Mouse (Mus musculus) liver, adult 2 months (tissue): ENCODE results near the gene 4930524B15Rik. TPM values are rescaled to one million over a fixed set of nuclear protein-coding genes. Genes with fewer than 3 reads are reported as not detected.
"Not testable (repeated sequence)": the region's sequence is repeated elsewhere in the genome, so short reads cannot be mapped to it uniquely, and the experiment has no call there.

Source experiments
- DNase-seq: peaks from one replicate; pipeline ENCODE4 v3.0.0-alpha.2; 2011; ENCODE audit warnings: low read depth, low spot score; ENCODE audit errors: extremely low read depth
- H3K27ac ChIP-seq: fragments of 200-500 bp; replicated peaks from 2 replicates; pipeline ENCODE4 v1.5.1; 2012; ENCODE audit warnings: low read depth, mild to moderate bottlenecking, control low read depth, inconsistent platforms, low read length; ENCODE audit not compliant: insufficient read depth
- H3K27me3 ChIP-seq: fragments of 200-500 bp; 2 replicates; pipeline ENCODE4 v1.6.1; 2012; ENCODE audit warnings: mild to moderate bottlenecking, moderate library complexity, low read length, inconsistent platforms; ENCODE audit not compliant: control insufficient read depth, insufficient read depth
- H3K36me3 ChIP-seq: fragments of 200-500 bp; 2 replicates; pipeline ENCODE4 v1.6.1; 2012; ENCODE audit warnings: low read length, inconsistent platforms; ENCODE audit not compliant: control insufficient read depth, insufficient read depth
- H3K4me1 ChIP-seq: fragments of 200-500 bp; 2 replicates; pipeline ENCODE4 v1.6.1; 2011; ENCODE audit warnings: low read length; ENCODE audit not compliant: control insufficient read depth, insufficient read depth
- H3K4me3 ChIP-seq: fragments of 200-500 bp; 2 replicates; pipeline ENCODE4 v1.5.1; 2011; ENCODE audit warnings: low read depth, mild to moderate bottlenecking, control low read depth, low read length, moderate library complexity; ENCODE audit not compliant: insufficient read depth
- H3K79me2 ChIP-seq: fragments of 200-500 bp; 2 replicates; pipeline ENCODE4 v1.6.1; 2012; ENCODE audit warnings: inconsistent platforms, mild to moderate bottlenecking, low read length, moderate library complexity; ENCODE audit not compliant: control insufficient read depth, insufficient read depth
- H3K9ac ChIP-seq: fragments of 200-500 bp; 2 replicates; pipeline ENCODE4 v1.6.1; 2012; ENCODE audit warnings: low read depth, mild to moderate bottlenecking, control low read depth, inconsistent platforms, low read length
- CTCF ChIP-seq: fragments of 200-500 bp; IDR thresholded peaks from 2 replicates; pipeline ENCODE4 v1.5.1; 2011; ENCODE audit warnings: low read depth, low read length, control low read depth
- POLR2A ChIP-seq: fragments of 200-500 bp; IDR thresholded peaks from 2 replicates; pipeline ENCODE4 v1.6.1; 2011; ENCODE audit warnings: low read length, control low read depth; ENCODE audit not compliant: insufficient read depth; ENCODE audit errors: extremely low read depth
- WGBS: fragments of 180-500 bp; shearing (Covaris S2); methylation state at CpG from one replicate; pipeline ENCODE4 v1.1.7; 2018; 5-methylcytosine and 5-hydroxymethylcytosine counted together
- polyA plus RNA-seq: library from polyadenylated mRNA; depleted of rRNA; stranded (reverse); fragments of >200 nt; gene quantifications from 2 replicates; pipeline ENCODE4 v1.2.3, GENCODE M21; 2012
- total RNA-seq: library from RNA; depleted of rRNA; stranded (reverse); fragments of >200 nt; gene quantifications from 2 replicates; pipeline ENCODE4 v1.2.3, GENCODE M21; 2014

4930524B15Rik gene
- total and polyA plus RNA-seq, 2 experiments: not detected

DNA sequence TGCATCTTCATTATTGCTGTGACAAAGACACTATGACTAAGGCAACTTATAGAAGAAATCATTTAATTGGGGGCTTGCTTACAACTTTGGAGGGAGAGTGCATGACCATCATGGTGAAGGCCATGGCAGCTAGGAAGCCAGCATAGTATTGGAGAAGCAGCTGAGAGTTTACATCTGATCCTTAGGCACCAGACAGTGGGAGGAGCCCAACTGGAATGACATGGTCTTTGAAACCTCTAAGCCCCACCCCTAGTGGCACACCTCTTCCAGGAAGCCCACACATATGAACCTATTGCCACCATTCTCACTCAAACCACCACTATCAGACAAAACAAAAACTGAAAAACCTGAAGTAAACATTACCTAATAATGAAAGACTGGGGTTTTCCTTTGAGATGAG lies 5.3 kb upstream of the 4930524B15Rik start:
- no peak for DNase-seq
- H3K9ac ChIP-seq: no peak overlapping the region
- H3K36me3 ChIP-seq: no peaks in the 10 kb centered on the region
- no peak overlapping the region for H3K27ac ChIP-seq
- H3K4me3 ChIP-seq: no peak overlapping the region
- TF ChIP-seq POLR2A: no peak
- TF ChIP-seq CTCF: no peak
- H3K27me3 ChIP-seq: no peaks in the 10 kb centered on the region
- no peaks in the 10 kb centered on the region for H3K4me1 ChIP-seq
- no peaks in the 10 kb centered on the region for H3K79me2 ChIP-seq

DNA sequence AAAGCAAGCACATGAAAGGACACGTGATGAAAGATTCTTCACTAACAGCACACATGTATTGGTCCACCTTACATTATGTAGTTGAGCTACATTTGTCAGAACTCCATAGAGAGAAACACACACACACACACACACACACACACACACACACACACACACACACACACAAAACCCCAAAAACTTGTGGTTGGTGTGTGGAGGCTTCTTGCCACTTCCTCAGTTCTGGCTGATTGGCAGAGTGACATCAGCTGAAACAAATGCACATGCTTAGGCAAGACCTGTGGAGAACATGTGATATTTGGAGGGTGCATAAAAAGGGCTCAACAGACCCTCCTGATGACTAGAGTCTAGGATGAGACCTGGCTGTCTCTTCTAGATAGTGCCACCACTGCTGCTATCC lies 1.4 kb upstream of the 4930524B15Rik start:
- 100% methylated on average over 1 of the region's 1 CpGs for WGBS

DNA sequence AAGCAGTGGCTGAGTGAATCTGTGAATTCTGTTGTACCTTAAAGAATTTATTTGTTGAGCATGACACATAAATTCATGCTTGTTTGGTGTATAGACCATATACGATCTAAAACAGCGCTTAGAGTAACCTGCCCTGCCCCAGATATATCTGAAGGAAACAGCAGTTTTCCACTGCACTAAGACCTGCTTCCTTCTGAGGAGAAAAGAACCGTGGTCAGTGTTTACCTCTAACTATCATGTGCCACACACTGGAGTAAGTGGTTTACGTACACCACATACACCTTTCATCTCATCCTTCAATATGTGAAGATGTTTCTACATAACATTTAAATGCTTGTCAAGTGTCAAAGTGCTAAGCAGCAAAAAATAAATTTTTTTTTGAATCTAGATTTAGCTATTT lies 8.7 kb downstream of the 4930524B15Rik start:
- H3K4me1 ChIP-seq: no peaks in the 10 kb centered on the region
- H3K9ac ChIP-seq: no peak overlapping the region
- no peaks in the 10 kb centered on the region for H3K27me3 ChIP-seq
- no peak for DNase-seq
- no peaks in the 10 kb centered on the region for H3K79me2 ChIP-seq
- TF ChIP-seq POLR2A: no peak
- no peak for TF ChIP-seq CTCF
- 78% methylated on average over 4 of the region's 4 CpGs for WGBS
- H3K4me3 ChIP-seq: no peak overlapping the region
- no peaks in the 10 kb centered on the region for H3K36me3 ChIP-seq
- no peak overlapping the region for H3K27ac ChIP-seq

More for the DNA sequence above, 1.4 kb upstream of the 4930524B15Rik start:
- no peak overlapping the region for H3K9ac ChIP-seq
- DNase-seq: no peak
- H3K4me1 ChIP-seq: no peaks in the 10 kb centered on the region
- TF ChIP-seq CTCF (no peak), POLR2A (no peak)
- H3K4me3 ChIP-seq: no peak overlapping the region
- H3K36me3 ChIP-seq: no peaks in the 10 kb centered on the region
- H3K27me3 ChIP-seq: no peaks in the 10 kb centered on the region
- no peaks in the 10 kb centered on the region for H3K79me2 ChIP-seq
- no peak overlapping the region for H3K27ac ChIP-seq

DNA sequence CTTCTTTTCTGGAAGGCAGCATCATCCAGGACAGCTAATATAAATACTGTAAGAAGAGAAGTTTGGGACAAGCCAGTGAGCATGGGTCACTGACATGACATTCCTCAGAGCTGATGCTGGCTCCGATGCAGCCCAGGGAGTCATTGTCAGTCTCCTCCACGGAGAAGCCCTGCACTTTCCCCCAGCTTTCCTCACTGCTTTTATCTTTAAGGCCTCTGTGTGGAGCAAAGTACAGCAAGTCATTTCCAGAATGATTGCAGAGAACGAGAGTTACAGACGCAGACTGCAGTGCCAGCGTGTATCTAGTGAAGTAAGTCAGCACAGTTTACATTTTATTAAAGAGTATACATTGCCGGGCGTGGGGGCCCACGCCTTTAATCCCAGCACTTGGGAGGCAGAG lies 9.4 kb downstream of the 4930524B15Rik start:
- Histone ChIP-seq H3K4me3 (no peak overlapping the region), H3K27ac (no peak overlapping the region), H3K36me3 (no peaks in the 10 kb centered on the region), H3K9ac (no peak overlapping the region), H3K79me2 (no peaks in the 10 kb centered on the region), H3K4me1 (no peaks in the 10 kb centered on the region), H3K27me3 (no peaks in the 10 kb centered on the region)
- TF ChIP-seq POLR2A (no peak), CTCF (no peak)
- peak; percentile 18 for DNase-seq
- 66% methylated on average over 8 of the region's 8 CpGs for WGBS

DNA sequence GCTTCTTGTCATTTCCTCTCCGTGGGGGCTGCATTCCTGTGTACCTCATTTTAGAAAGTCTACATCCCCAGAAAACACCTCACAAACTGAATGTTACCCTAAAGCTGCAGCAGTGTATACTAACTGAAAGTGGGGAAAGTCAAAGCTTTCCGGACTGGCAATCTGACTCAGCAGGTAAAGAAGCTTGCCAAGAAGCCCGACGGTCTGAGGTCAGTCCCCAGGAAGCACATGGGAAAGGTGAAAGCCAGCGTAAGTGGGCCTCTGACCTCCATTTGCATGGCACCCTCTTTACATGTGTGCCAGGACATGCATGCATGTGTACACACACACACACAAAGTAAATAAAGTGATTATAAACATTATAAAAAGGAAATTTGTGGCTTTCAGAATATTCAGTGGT lies 10.3 kb downstream of the 4930524B15Rik start:
- Histone ChIP-seq H3K79me2 (no peaks in the 10 kb centered on the region), H3K27ac (no peak overlapping the region), H3K4me1 (no peaks in the 10 kb centered on the region), H3K4me3 (no peak overlapping the region), H3K27me3 (no peaks in the 10 kb centered on the region), H3K9ac (no peak overlapping the region), H3K36me3 (no peaks in the 10 kb centered on the region)
- 81% methylated on average over 5 of the region's 5 CpGs for WGBS
- no peak for DNase-seq
- TF ChIP-seq CTCF: no peak
- TF ChIP-seq POLR2A: no peak

DNA sequence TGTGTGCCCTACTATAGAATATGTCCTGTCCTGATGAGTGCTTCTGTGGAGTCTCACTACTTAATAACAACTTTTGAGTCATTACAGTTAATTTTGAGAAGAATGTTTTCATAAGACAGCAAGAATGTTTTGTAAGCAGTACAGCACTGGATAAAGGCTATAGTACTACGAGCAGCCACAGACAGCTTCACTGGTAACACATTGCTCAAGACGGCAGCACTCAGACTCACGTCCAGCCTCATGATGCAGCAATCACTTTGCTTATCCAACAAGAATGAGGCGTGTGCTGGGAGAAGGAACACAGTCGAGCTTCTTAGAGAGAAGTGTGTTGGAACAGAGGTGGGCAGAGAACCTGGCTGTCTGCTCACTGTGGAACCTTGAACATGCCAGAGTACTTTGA lies 10.7 kb downstream of the 4930524B15Rik start:
- H3K36me3 ChIP-seq: no peaks in the 10 kb centered on the region
- no peak overlapping the region for H3K27ac ChIP-seq
- no peaks in the 10 kb centered on the region for H3K4me1 ChIP-seq
- H3K4me3 ChIP-seq: no peak overlapping the region
- DNase-seq: no peak
- TF ChIP-seq POLR2A (no peak), CTCF (no peak)
- no peak overlapping the region for H3K9ac ChIP-seq
- WGBS: 74% methylated on average over 5 of the region's 5 CpGs
- no peaks in the 10 kb centered on the region for H3K79me2 ChIP-seq
- H3K27me3 ChIP-seq: no peaks in the 10 kb centered on the region

DNA sequence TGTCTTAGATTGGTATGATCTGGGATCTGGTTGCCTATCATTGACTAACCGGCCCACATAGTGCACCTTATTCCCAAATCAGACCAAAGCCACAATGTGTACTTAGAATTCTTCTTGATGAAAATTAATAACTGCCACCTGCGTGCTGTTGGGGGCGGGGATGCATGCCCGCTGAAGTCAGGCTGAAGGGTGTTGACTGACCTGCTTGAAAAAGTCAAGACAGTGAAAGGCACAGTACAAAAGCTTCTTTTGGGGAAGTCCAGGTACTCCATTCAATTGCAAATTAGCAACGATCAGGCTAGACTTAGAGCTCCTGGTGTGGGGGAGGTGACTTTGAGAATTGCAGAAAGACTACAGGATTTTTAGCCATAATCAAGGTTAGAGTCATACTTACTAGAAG lies 14.7 kb downstream of the 4930524B15Rik start:
- H3K4me3 ChIP-seq, H3K79me2 ChIP-seq, H3K36me3 ChIP-seq, H3K4me1 ChIP-seq, H3K27me3 ChIP-seq, H3K27ac ChIP-seq, H3K9ac ChIP-seq, DNase-seq: not testable (repeated sequence)
- WGBS: 90% methylated on average over 5 of the region's 5 CpGs
